Mouse (Mus musculus) erythroblast, embryonic 14.5 days (primary cell): ENCODE data around the gene Gjb6. TPM values are rescaled to one million over a fixed set of nuclear protein-coding genes. Genes with fewer than 3 reads are reported as not detected.

Source experiments
- H3K27me3 ChIP-seq: 2 replicates; pipeline ENCODE4 v1.6.1; 2012; ENCODE audit warnings: inconsistent platforms; ENCODE audit not compliant: control insufficient read depth
- H3K36me3 ChIP-seq: 2 replicates; pipeline ENCODE4 v1.6.1; 2012; ENCODE audit warnings: mild to moderate bottlenecking, inconsistent platforms; ENCODE audit not compliant: control insufficient read depth
- H3K4me1 ChIP-seq: 2 replicates; pipeline ENCODE4 v1.6.1; 2012; ENCODE audit warnings: inconsistent platforms; ENCODE audit not compliant: control insufficient read depth
- H3K4me3 ChIP-seq: replicated peaks from 2 replicates; pipeline ENCODE3; 2012; ENCODE audit warnings: moderate library complexity, mild to moderate bottlenecking, inconsistent platforms
- H3K9me3 ChIP-seq: 2 replicates; pipeline ENCODE4 v1.6.1; 2012; ENCODE audit warnings: low read length, inconsistent platforms, mixed read lengths; ENCODE audit not compliant: control insufficient read depth
- GATA1 ChIP-seq: IDR thresholded peaks from 2 replicates; pipeline ENCODE4 v1.6.1; 2012; ENCODE audit warnings: low read length, inconsistent platforms, mixed read lengths
- TAL1 ChIP-seq: IDR thresholded peaks from 3 replicates; pipeline ENCODE4 v1.6.1; 2012; ENCODE audit warnings: low read length, inconsistent platforms, mixed read lengths
- polyA plus RNA-seq: library from polyadenylated mRNA; stranded (reverse); fragments of >175 nt; gene quantifications from 2 replicates; pipeline ENCODE4 v1.2.3, GENCODE M21; 2012

Gjb6 gene
- polyA plus RNA-seq, 1 experiment: not detected

DNA sequence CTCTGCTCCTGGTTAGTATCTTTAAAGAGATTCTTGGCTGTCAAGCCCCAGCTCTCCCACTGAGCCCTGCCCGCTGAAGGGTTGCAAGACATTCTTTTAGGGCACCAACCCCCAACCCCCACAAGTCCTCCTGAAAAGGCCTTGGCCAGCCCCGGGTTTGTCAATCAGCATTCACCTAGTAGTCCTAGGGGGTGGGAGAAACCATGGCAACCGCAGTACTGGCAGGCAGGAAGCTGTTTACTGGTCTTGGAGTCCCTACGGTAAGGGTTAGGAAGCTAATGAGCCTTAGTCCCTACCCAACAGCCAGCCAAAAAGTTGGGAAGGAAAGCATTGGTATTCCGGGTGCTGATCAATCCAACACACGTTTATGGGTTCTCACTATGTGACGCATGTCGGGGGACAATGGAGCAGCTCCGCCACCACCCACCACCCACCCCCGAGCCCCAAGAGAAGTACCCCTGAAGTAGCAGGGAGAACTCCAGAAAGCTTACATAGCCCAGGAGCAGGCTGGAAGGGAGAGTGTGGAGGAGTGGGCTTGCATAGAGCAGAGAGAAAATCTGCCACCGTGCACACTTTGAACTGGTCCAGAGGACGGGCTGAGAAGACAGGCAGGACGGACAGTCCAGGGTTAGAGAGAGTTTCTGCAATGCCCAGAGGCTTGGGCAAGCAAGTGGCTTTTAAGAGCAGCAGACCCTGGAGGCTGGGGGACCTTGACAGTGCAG, 17.4 kb downstream of the Gjb6 start, which contains the start of gene Gm4491:
TSS of gene Gm4491 (minus strand) at position 61 of the 722 bp plus-strand sequence.
- no peak for TF ChIP-seq GATA1
- no peak for TF ChIP-seq TAL1

DNA sequence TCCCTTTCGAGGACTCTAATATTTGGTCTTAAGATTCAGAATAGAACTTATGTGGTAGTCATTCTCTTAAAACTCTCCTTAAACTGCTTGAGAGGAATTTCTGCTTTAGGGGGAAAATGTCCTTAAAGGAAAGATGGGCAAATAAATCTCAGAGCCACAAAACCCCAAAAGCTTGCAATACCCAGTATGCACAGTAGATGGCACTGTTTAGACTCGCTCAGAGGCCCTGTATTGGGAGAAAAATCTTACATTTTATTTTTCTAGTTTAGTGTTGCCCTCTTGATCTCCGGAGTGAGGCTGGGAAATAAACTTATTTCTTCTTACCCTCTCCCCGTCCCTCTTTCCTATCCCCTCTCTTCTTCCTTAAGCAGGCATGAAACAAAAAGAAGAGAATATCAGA, 24.2 kb downstream of the Gjb6 start:
- TF ChIP-seq GATA1 (no peak), TAL1 (no peak)
- Histone ChIP-seq H3K4me3 (no peak overlapping the region), H3K4me1 (peaks cover 1% of the 10 kb centered on the region; the same call in 1 of the 2 replicates), H3K36me3 (no peaks in the 10 kb centered on the region), H3K27me3 (peaks cover 42% of the 10 kb centered on the region), H3K9me3 (no peaks in the 10 kb centered on the region; the same call in 1 of the 2 replicates)

More for the DNA sequence above, 17.4 kb downstream of the Gjb6 start, which contains the start of gene Gm4491:
- Histone ChIP-seq H3K9me3 (no peaks in the 10 kb centered on the region), H3K4me3 (no peak within 1 kb of the TSS), H3K4me1 (no peaks in the 10 kb centered on the region), H3K36me3 (no peaks in the 10 kb centered on the region), H3K27me3 (peaks cover 18% of the 10 kb centered on the region)

- TF ChIP-seq TAL1: no peak
- no peak for TF ChIP-seq GATA1
- Histone ChIP-seq H3K27me3 (peaks cover 51% of the 10 kb centered on the region), H3K9me3 (no peaks in the 10 kb centered on the region; the same call in 1 of the 2 replicates), H3K36me3 (no peaks in the 10 kb centered on the region), H3K4me3 (no peak overlapping the region), H3K4me1 (peaks cover 8% of the 10 kb centered on the region)
Measured at GRCm38 (mm10) chr14:57107916-57108315, 25.5 kb downstream of the Gjb6 start.

- Histone ChIP-seq H3K9me3 (no peaks in the 10 kb centered on the region; the same call in 1 of the 2 replicates), H3K4me1 (peaks cover 8% of the 10 kb centered on the region), H3K36me3 (no peaks in the 10 kb centered on the region), H3K27me3 (peaks cover 54% of the 10 kb centered on the region), H3K4me3 (no peak overlapping the region)
- TF ChIP-seq GATA1 (no peak), TAL1 (no peak)
Measured at GRCm38 (mm10) chr14:57107091-57107490, 26.3 kb downstream of the Gjb6 start.

DNA sequence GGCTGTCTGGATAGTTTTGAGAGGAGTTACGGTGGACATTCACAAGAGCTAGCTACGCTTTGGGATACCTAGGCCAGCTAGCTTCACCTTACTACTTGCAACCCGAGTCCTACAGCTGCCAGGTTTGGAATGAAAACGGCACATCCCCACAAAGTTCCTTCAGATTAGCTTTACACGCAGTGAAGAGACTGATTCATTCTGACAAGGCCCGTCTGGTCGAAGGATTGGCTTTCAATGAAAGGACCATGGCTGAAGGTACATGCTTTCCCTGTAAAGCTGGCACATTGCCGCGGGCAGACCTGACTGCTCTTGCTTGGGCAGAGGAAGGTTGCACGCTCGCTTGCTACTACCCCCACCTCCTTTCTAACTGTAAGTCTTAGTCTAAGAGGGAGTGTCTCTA, 27.7 kb downstream of the Gjb6 start:
- no peak overlapping the region for H3K4me3 ChIP-seq
- H3K36me3 ChIP-seq: no peaks in the 10 kb centered on the region
- TF ChIP-seq TAL1: no peak
- no peak for TF ChIP-seq GATA1
- peaks cover 8% of the 10 kb centered on the region for H3K4me1 ChIP-seq
- peaks cover 49% of the 10 kb centered on the region for H3K27me3 ChIP-seq
- H3K9me3 ChIP-seq: no peaks in the 10 kb centered on the region; the same call in 1 of the 2 replicates

GRCm38 (mm10) chr14:57105111-57105510, 28.3 kb downstream of the Gjb6 start:
- TF ChIP-seq TAL1: no peak
- no peak for TF ChIP-seq GATA1
- Histone ChIP-seq H3K9me3 (no peaks in the 10 kb centered on the region; the same call in 1 of the 2 replicates), H3K4me1 (peaks cover 8% of the 10 kb centered on the region), H3K36me3 (no peaks in the 10 kb centered on the region), H3K27me3 (peaks cover 49% of the 10 kb centered on the region), H3K4me3 (no peak overlapping the region)

- H3K27me3 ChIP-seq: peaks cover 49% of the 10 kb centered on the region
- no peaks in the 10 kb centered on the region; the same call in 1 of the 2 replicates for H3K9me3 ChIP-seq
- H3K4me3 ChIP-seq: peak within 1 kb of the TSS; percentile 64
- TF ChIP-seq TAL1: no peak
- peaks cover 8% of the 10 kb centered on the region for H3K4me1 ChIP-seq
- no peaks in the 10 kb centered on the region for H3K36me3 ChIP-seq
Measured at GRCm38 (mm10) chr14:57104106-57105023, 29.0 kb downstream of the Gjb6 start, which contains the start of gene Gjb2. Gene Gjb2, minus strand, starts transcription at chr14:57104702.

DNA sequence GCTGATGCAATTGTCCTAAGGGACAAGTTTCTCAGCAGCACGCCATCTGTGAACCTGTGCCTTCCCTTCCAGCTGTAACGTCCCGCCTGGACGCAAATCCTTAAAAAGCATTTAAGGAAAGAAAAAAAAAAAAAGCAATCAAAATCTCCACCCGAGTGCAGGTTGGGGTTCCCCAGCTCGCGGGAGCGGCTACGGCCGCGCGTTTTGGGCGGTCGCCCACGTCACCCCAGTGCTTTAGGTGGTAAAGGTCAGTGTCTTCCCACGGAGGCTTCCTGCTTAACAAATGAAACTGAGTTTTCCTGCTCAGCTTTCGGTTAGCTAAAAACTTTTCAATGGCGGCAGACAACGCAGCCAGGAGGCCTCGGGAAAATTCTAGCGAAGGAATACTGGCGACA, 29.7 kb downstream of the Gjb6 start:
- Histone ChIP-seq H3K4me1 (peaks cover 8% of the 10 kb centered on the region), H3K36me3 (no peaks in the 10 kb centered on the region), H3K27me3 (peaks cover 49% of the 10 kb centered on the region), H3K9me3 (no peaks in the 10 kb centered on the region; the same call in 1 of the 2 replicates), H3K4me3 (peak overlapping the region; percentile 64)
- TF ChIP-seq TAL1 (no peak), GATA1 (no peak)

DNA sequence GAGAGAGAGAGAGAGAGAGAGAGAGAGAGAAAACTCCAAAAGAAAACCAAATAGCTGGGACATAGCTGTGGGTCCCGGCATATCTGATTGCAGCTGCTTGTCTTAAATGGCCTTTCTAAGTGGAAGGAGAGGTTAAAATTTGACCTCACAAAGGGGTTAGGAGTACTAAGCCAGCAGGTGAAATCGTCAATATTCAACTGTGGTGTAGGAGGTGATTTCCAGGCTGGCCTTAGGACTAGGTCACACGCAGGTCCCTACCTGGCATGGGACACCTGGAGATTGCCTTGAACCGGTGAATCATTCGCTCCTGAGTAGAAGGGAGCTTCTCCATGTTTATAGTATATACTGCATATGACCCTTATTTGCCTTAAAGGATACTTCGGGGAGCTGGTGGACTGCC, 30.3 kb downstream of the Gjb6 start:
- H3K27me3 ChIP-seq: peaks cover 49% of the 10 kb centered on the region
- H3K4me1 ChIP-seq: peaks cover 8% of the 10 kb centered on the region
- no peaks in the 10 kb centered on the region for H3K36me3 ChIP-seq
- H3K9me3 ChIP-seq: no peaks in the 10 kb centered on the region; the same call in 1 of the 2 replicates
- TF ChIP-seq TAL1: no peak
- no peak for TF ChIP-seq GATA1
- H3K4me3 ChIP-seq: peak overlapping the region; percentile 64
